Mouse (Mus musculus): ENCODE results near the gene Kcne4.

- no peak for TF ChIP-seq POLR2A (IDR thresholded peaks at IDR 0.05; ENCODE audit: low read depth, low read length)
- TF ChIP-seq CTCF (IDR thresholded peaks at IDR 0.05; ENCODE audit: extremely low read depth, insufficient read length, insufficient replicate concordance, low read depth, low read length), result no peak
Measured at GRCm38 (mm10) chr1:78866455-78866854, 49.9 kb downstream of the Kcne4 start.
